Mouse (Mus musculus) hindbrain, embryonic 13.5 days (tissue): Measurements from ENCODE around the gene Mprip. TPM values are rescaled to one million over a fixed set of nuclear protein-coding genes. Genes with fewer than 3 reads are reported as not detected.

Source experiments
- ATAC-seq: fragments of 200-750 bp; cut with Nextera tagmentation; 2 replicates; pipeline ENCODE4 v1.8.0; 2017; ENCODE audit warnings: moderate TSS enrichment; ENCODE audit not compliant: low FRiP score
- H3K27ac ChIP-seq: fragments of 300-500 bp; sonication (generic); 2 replicates; pipeline ENCODE4 v1.5.1; 2015; ENCODE audit warnings: inconsistent platforms, mild to moderate bottlenecking, moderate library complexity
- H3K27me3 ChIP-seq: fragments of 300-500 bp; sonication (generic); 2 replicates; pipeline ENCODE4 v1.6.1; 2015; ENCODE audit warnings: mild to moderate bottlenecking, inconsistent platforms
- H3K36me3 ChIP-seq: fragments of 300-500 bp; sonication (generic); 2 replicates; pipeline ENCODE4 v1.6.1; 2015; ENCODE audit warnings: mild to moderate bottlenecking, inconsistent platforms
- H3K4me1 ChIP-seq: fragments of 300-500 bp; sonication (generic); replicated peaks from 2 replicates; pipeline ENCODE4 v1.6.1; 2015; ENCODE audit warnings: inconsistent platforms
- H3K4me2 ChIP-seq: fragments of 300-500 bp; sonication (generic); 2 replicates; pipeline ENCODE4 v1.6.1; 2015; ENCODE audit warnings: inconsistent platforms, mild to moderate bottlenecking, moderate library complexity
- H3K4me3 ChIP-seq: fragments of 300-500 bp; sonication (generic); 2 replicates; pipeline ENCODE4 v1.5.1; 2015; ENCODE audit warnings: mild to moderate bottlenecking, inconsistent platforms
- H3K9ac ChIP-seq: fragments of 300-500 bp; sonication (generic); 2 replicates; pipeline ENCODE4 v1.6.1; 2015; ENCODE audit warnings: mild to moderate bottlenecking, inconsistent platforms
- H3K9me3 ChIP-seq: fragments of 300-500 bp; sonication (generic); 2 replicates; pipeline ENCODE4 v1.6.1; 2016; ENCODE audit warnings: inconsistent platforms
- WGBS: fragments of 180-500 bp; shearing (Covaris S2); methylation state at CpG from one replicate; pipeline ENCODE4 v1.1.7; 2015; 5-methylcytosine and 5-hydroxymethylcytosine counted together
- polyA plus RNA-seq: library from polyadenylated mRNA; unstranded; fragments of >200 nt; fragmentation: Nextera tagmentation; extraction: Ambion mirVana; gene quantifications from 2 replicates; pipeline ENCODE4 v1.2.1, GENCODE M21; 2015

The Mprip gene
- polyA plus RNA-seq, 1 experiment from 2014 or later = 37.9 TPM

DNA sequence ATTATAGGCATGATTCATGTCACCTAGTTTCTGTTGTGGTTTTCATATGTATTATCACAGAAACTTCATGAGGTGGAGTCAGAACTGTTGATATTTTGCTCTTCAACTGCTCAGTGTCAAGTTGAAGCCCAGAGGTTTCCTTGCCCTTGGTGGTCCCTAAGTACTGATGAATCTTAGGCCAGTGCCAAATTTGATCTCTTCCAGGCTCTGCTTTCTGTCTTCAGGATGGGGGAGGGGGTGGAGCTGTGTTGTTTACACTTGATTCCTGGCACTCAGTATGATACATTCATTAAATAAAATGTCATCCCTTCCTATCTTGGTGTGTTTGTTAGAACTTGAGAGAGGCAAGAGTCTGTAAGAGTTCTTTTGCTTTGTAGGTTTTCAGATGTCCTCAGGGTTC lies 34.4 kb downstream of the Mprip start:
- H3K27me3 ChIP-seq = no peaks in the 10 kb centered on the region
- H3K4me3 ChIP-seq = no peak overlapping the region
- H3K9ac ChIP-seq = no peak overlapping the region
- H3K4me2 ChIP-seq = no peak overlapping the region
- no peaks in the 10 kb centered on the region for H3K9me3 ChIP-seq
- H3K36me3 ChIP-seq = peaks cover 37% of the 10 kb centered on the region
- no peak for ATAC-seq
- H3K27ac ChIP-seq = no peak overlapping the region
- H3K4me1 ChIP-seq = peaks cover 16% of the 10 kb centered on the region

DNA sequence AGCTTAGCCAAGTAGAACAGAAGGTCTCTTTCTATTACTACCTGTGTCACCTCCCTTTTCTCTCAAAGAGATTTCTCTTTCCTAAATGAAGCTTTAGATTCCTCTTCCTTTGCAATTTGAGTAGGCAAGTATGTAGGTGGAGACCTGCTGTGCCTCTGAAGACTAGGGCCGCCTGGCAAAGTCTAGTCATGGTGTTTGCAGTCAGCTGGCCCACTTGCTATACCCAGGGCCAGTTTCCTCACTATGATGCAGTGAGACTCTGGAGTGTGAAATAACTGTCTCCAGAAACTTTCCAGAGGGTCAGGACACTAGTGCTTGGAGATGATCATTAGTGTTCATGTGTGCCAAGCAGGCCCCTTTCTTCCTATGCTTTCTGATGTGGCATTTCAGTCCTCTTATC lies 36.5 kb downstream of the Mprip start:
- 82% methylated on average over 1 of the region's 1 CpGs for WGBS
- peaks cover 49% of the 10 kb centered on the region for H3K36me3 ChIP-seq
- ATAC-seq = no peak
- H3K27ac ChIP-seq = no peak overlapping the region
- peaks cover 16% of the 10 kb centered on the region for H3K4me1 ChIP-seq
- no peak overlapping the region for H3K4me2 ChIP-seq
- H3K4me3 ChIP-seq = no peak overlapping the region
- H3K9me3 ChIP-seq = no peaks in the 10 kb centered on the region
- H3K9ac ChIP-seq = no peak overlapping the region
- H3K27me3 ChIP-seq = no peaks in the 10 kb centered on the region

DNA sequence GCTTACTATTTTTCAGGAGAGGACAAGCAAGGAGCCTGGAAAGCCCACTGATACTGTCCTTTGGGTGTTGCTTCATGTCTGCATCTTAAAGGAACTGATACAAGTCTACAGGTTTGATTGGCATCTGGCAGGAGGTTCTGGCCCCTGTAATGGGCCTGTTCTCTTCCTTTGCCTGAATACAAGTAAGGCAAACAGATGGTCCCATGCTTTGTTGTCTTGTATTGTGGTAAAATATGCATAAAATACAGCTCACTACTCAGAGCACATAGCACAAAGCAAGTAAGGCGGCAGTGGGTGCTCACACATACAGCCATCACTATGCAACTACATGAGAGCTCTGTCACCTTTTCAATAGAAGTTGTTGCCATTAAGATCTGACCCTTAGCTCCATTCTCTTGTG lies 39.7 kb downstream of the Mprip start:
- Histone ChIP-seq H3K4me1 (peaks cover 10% of the 10 kb centered on the region), H3K9ac (no peak overlapping the region), H3K27ac (no peak overlapping the region), H3K27me3 (no peaks in the 10 kb centered on the region), H3K36me3 (peaks cover 59% of the 10 kb centered on the region), H3K9me3 (no peaks in the 10 kb centered on the region), H3K4me2 (no peak overlapping the region), H3K4me3 (no peak overlapping the region)
- WGBS = 81% methylated on average over 1 of the region's 1 CpGs
- ATAC-seq = no peak

DNA sequence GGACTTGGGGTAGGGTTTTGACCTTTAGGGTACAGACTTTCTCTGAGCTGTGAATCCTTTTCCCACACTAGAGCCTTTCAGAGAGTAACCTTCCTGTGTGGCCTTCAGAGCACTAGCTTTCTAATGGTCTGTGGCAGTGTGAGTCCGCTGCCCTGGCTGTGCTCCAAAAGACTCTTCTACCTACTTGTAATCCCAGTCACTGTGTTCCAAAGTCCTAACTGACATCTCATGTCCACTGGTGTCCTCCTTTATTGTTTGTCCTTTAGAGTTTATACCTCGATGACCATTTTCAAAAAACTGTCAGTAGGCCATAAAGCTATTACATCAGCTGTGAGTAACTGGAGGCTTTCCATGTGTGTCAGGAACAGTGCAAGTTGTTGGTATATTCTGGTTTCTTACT lies 44.0 kb downstream of the Mprip start:
- 91% methylated on average over 2 of the region's 2 CpGs for WGBS
- Histone ChIP-seq H3K9ac (no peak overlapping the region), H3K4me2 (no peak overlapping the region), H3K9me3 (no peaks in the 10 kb centered on the region), H3K27me3 (no peaks in the 10 kb centered on the region), H3K4me1 (peaks cover 36% of the 10 kb centered on the region), H3K4me3 (no peak overlapping the region), H3K27ac (no peak overlapping the region), H3K36me3 (peaks cover 23% of the 10 kb centered on the region)
- no peak for ATAC-seq

DNA sequence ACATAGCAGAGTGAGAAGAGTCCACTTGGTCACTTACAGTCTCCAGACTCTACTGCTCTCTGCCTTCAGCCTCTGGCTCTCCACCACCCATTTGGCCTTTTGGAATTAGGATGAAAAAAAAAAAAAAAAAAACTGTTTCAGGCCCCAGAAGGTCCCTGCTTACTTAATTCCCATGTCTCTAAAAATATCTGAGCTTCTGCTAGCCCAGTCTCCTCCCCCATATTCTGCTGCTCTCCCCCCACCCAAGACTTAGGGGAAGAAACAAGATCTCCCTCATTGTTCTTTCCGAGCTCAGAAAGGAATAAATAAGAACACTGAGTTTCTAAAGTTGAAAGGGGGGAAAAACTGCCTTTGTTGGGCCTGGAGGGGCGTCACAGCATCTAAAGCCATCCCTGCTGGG lies 46.4 kb downstream of the Mprip start:
- Histone ChIP-seq H3K9ac (no peak overlapping the region), H3K9me3 (no peaks in the 10 kb centered on the region), H3K4me1 (peaks cover 36% of the 10 kb centered on the region), H3K36me3 (peaks cover 11% of the 10 kb centered on the region), H3K27ac (peak overlapping the region; percentile 79), H3K4me2 (no peak overlapping the region), H3K27me3 (no peaks in the 10 kb centered on the region), H3K4me3 (no peak overlapping the region)
- ATAC-seq = no peak
- whole genome bisulfite sequencing = 15% methylated on average over 2 of the region's 2 CpGs

DNA sequence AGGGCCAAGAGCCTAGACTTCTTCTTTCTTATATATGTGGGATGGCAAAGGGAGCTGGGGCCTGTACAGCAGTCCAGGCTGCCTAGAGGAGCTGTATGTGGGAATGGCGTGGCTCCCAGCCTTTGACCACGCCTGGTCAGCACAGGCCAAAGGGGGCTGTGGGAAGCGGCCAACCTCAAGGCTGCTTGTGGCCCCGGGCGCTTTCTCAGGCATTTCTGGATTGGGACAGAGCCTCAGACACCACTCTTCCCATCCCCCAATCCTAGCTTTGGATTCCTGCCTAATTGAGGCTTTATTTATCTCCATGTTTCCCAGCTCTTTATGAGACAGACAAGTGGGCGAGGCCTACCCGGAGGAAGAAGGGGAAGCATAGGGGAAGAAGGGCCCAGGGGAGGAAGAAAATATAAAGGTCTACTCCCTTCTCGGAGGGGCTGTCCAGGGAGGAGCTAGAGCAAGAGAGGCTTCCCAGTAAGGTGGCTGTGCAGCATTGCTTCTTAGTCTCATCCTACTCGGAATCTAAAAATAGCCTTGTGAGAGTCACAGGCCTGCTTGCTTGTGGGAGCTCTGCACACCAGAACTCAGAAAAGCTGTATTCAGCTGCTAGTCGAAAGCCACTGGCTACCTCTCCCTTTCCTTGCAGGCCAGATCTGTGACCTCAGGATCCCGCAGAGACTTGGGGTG lies 47.0 kb downstream of the Mprip start:
- Histone ChIP-seq H3K4me1 (peaks cover 36% of the 10 kb centered on the region), H3K4me3 (no peak overlapping the region), H3K9me3 (no peaks in the 10 kb centered on the region), H3K27me3 (no peaks in the 10 kb centered on the region), H3K36me3 (peaks cover 6% of the 10 kb centered on the region), H3K9ac (peak overlapping the region; percentile 13; the same call in 1 of the 2 replicates), H3K27ac (peak overlapping the region; percentile 79), H3K4me2 (no peak overlapping the region)
- 24% methylated on average over 11 of the region's 11 CpGs for WGBS
- ATAC-seq = peak; percentile 77

DNA sequence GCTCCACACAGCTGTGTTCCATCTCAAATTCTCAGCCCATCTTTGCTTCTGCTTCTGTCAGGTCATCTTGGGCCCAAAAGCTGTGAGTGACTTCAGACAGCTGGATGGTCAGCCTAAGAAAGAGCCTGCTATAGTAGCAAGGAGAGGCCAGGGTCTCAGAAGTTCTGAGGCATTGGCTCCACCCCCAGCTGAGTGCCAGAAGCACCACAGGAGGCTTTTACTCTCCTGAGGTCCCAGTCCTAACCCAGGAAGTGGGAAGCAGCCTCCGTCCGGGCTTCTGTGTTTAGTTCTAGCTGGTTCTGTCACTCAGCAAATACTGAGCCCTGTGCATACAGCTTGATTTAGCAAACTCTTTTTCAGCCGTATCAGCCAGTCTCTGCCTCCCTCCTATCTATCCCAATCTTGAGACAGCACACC lies 54.3 kb downstream of the Mprip start:
- Histone ChIP-seq H3K4me2 (no peak overlapping the region), H3K27ac (no peak overlapping the region), H3K27me3 (no peaks in the 10 kb centered on the region), H3K9ac (no peak overlapping the region), H3K36me3 (peaks cover 3% of the 10 kb centered on the region; the same call in 1 of the 2 replicates), H3K4me1 (peaks cover 3% of the 10 kb centered on the region; the same call in 1 of the 2 replicates), H3K9me3 (no peaks in the 10 kb centered on the region), H3K4me3 (no peak overlapping the region)
- no peak for ATAC-seq
- 77% methylated on average over 3 of the region's 3 CpGs for WGBS

DNA sequence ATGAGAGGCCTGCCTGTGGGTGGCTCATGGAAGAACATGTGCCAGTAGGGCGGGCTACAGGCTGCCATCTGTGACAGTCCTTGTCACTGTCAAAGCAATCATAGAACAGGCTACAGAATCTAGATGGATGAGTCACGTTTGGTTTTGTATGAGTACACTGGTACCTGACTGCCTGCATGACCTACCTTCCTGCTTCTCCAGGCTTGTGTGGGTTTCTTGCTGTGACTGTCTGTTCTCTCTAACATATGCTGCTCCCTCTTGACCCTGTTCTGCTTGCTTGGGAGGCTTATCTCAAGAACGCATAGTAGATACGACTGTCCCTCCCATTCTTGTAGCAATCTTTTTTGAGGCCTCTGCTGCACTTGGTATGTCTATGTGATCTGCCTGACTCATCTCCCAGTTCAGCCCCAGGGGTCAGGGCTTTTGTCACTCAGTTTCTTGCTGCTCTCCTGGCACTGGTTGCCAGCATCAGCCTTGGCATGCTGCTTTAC lies 56.7 kb downstream of the Mprip start:
- no peak for ATAC-seq
- H3K9me3 ChIP-seq = no peaks in the 10 kb centered on the region
- H3K4me3 ChIP-seq = no peak overlapping the region
- H3K4me2 ChIP-seq = no peak overlapping the region
- 94% methylated on average over 4 of the region's 4 CpGs for WGBS
- no peak overlapping the region for H3K27ac ChIP-seq
- peaks cover 3% of the 10 kb centered on the region; the same call in 1 of the 2 replicates for H3K36me3 ChIP-seq
- no peak overlapping the region for H3K9ac ChIP-seq
- H3K4me1 ChIP-seq = peaks cover 3% of the 10 kb centered on the region; the same call in 1 of the 2 replicates
- no peaks in the 10 kb centered on the region for H3K27me3 ChIP-seq

DNA sequence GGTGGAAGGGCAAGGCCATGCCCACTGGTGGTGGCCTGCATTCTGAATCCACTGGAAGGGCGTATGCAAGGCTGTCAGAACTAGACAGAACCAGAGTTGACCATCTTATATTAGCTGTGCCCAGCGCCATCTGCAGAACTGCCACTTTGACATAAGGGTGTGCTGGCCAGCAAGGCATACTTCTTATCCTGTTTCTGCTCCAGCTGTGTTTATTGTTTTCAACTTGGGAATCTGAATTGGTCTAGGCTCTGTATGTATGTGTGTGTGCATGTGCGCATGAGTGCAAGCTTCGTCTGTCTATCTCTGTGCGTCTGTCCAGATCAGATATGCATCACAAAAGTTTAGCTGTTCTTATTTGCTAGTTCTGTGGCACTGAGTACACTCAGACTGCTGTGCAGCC lies 58.1 kb downstream of the Mprip start:
- H3K36me3 ChIP-seq = peaks cover 3% of the 10 kb centered on the region; the same call in 1 of the 2 replicates
- ATAC-seq = no peak
- H3K4me2 ChIP-seq = no peak overlapping the region
- H3K27me3 ChIP-seq = no peaks in the 10 kb centered on the region
- 89% methylated on average over 5 of the region's 5 CpGs for WGBS
- H3K4me1 ChIP-seq = peaks cover 3% of the 10 kb centered on the region; the same call in 1 of the 2 replicates
- no peak overlapping the region for H3K9ac ChIP-seq
- no peaks in the 10 kb centered on the region for H3K9me3 ChIP-seq
- H3K4me3 ChIP-seq = no peak overlapping the region
- H3K27ac ChIP-seq = no peak overlapping the region

DNA sequence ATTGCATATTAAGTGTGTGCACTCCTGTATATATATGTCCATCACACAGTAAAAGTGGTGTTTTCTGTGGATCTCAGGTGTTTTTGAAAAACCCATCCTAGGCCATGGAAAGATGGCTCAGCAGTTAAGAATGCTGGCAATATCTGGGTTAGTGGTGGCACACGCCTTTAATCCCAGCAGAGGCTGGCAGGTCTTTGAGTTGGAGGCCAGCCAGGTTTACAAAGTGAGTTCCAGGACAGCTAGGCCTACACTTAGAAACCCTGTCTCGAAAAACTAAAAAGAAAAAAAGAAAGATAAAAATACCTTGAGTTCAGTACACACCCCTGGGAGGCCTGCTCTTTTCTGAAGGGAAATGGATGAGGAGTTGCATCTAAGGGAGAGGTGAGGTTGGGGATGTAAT lies 60.3 kb downstream of the Mprip start:
- Histone ChIP-seq H3K27me3 (no peaks in the 10 kb centered on the region), H3K4me3 (no peak overlapping the region), H3K36me3 (peaks cover 3% of the 10 kb centered on the region; the same call in 1 of the 2 replicates), H3K4me2 (no peak overlapping the region), H3K9ac (no peak overlapping the region), H3K4me1 (peaks cover 3% of the 10 kb centered on the region; the same call in 1 of the 2 replicates), H3K27ac (no peak overlapping the region), H3K9me3 (no peaks in the 10 kb centered on the region)
- ATAC-seq = no peak
- 76% methylated on average over 2 of the region's 2 CpGs for WGBS

DNA sequence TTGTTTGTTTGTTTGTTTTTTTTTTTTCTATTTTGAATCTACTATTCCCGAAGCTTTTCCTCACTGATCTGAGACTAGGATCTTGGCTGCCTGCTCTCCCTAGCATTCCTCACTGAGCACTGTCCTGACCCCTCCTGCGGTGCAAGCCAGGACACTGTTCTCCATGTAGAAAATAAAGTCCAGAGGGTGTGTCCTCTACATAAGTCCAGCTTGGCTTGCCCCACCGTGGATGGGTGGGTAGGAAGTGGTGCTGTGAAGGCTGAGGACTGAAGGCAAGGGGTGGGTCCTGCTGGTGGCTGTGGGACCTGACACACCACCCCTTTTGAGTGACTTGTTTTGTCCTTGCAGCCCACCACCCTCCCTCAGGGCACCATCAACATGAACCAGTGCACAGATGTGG lies 66.1 kb downstream of the Mprip start:
- H3K36me3 ChIP-seq = peaks cover 44% of the 10 kb centered on the region
- no peak overlapping the region for H3K4me3 ChIP-seq
- H3K9me3 ChIP-seq = no peaks in the 10 kb centered on the region
- H3K27ac ChIP-seq = no peak overlapping the region
- no peaks in the 10 kb centered on the region for H3K27me3 ChIP-seq
- H3K9ac ChIP-seq = no peak overlapping the region
- 0 out of 2 replicates have a peak, but pooled peaks cover under 1% of the 10 kb centered on the region for H3K4me1 ChIP-seq
- no peak overlapping the region for H3K4me2 ChIP-seq
- 90% methylated on average over 3 of the region's 3 CpGs for WGBS
- no peak for ATAC-seq

DNA sequence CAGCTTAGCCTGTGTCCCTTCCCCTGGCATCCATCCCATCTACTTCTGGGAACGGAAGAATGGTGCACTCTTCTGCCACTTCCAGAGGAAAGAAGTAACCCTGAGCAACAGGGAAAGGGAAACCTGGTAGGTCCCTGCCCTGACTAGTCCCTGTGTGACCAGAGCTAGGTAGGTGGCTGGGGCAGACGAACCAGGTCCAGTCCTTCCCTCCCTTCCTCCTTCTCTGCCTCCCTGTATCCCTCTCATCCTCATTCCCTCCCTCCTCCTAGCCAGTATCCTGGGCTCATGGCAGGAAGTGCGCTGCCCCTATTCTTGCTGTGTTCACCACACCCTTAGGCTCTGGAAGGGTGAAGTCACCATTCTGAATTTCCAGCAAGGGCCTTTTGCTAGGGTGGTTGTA lies 70.7 kb downstream of the Mprip start:
- H3K4me1 ChIP-seq = 0 out of 2 replicates have a peak, but pooled peaks cover 3% of the 10 kb centered on the region
- peaks cover 76% of the 10 kb centered on the region for H3K36me3 ChIP-seq
- no peak overlapping the region for H3K4me3 ChIP-seq
- WGBS = 84% methylated on average over 3 of the region's 3 CpGs
- no peaks in the 10 kb centered on the region for H3K27me3 ChIP-seq
- no peak overlapping the region for H3K4me2 ChIP-seq
- ATAC-seq = no peak
- H3K9ac ChIP-seq = no peak overlapping the region
- H3K9me3 ChIP-seq = no peaks in the 10 kb centered on the region
- peak overlapping the region; percentile 58 for H3K27ac ChIP-seq
